ENCODE assay signal across 8 mouse cellular contexts in genomic region chr14:34823136-34823535, GRCm38 (mm10). TPM values are rescaled to one million over a fixed set of nuclear protein-coding genes. Genes with fewer than 3 reads are reported as not detected.
DNase-seq lines count a peak whose midpoint lies in the region; ATAC-seq lines count a peak whose summit lies in the region.
"Had no signal": no experiment of that assay in that cellular context is flagged by ENCODE, and none has a peak within 500 bp of the region (broad histone marks: within the 10 kb centered on the region; RNA-seq: fewer than 3 reads in every experiment).

No protein-coding gene starts in this region.

- no peak overlapping the region for H3K9ac ChIP-seq in kidney, embryonic 15.5 days
- no peak overlapping the region for H3K9ac ChIP-seq in limb, embryonic 11.5 days (ENCODE audit: low read length)

- peak overlapping the region; percentile 32 for H3K4me3 ChIP-seq in kidney, embryonic 15.5 days (replicated peaks)
- no peak overlapping the region for H3K4me3 ChIP-seq in limb, embryonic 11.5 days (ENCODE audit: low read depth, low read length)
- H3K4me3 ChIP-seq: myocyte had no signal

- H3K36me3 ChIP-seq in kidney, embryonic 15.5 days = no peaks in the 10 kb centered on the region
- H3K36me3 ChIP-seq in limb, embryonic 11.5 days (ENCODE audit: control insufficient read depth, insufficient read depth, low read length) = no peaks in the 10 kb centered on the region

- peak overlapping the region; percentile 56 for H3K4me2 ChIP-seq in kidney, embryonic 15.5 days
- H3K4me2 ChIP-seq in limb, embryonic 11.5 days (ENCODE audit: low read depth, severe bottlenecking) = peak overlapping the region; percentile 22; the same call in 1 of the 2 replicates

- no peaks in the 10 kb centered on the region for H3K9me3 ChIP-seq in kidney, embryonic 15.5 days (replicated peaks)
- H3K9me3 ChIP-seq in limb, embryonic 11.5 days (ENCODE audit: control insufficient read depth, low read length) = no peaks in the 10 kb centered on the region

- H3K27me3 ChIP-seq in kidney, embryonic 15.5 days = peaks cover 67% of the 10 kb centered on the region
- peaks cover 60% of the 10 kb centered on the region for H3K27me3 ChIP-seq in limb, embryonic 11.5 days (ENCODE audit: control insufficient read depth, insufficient read depth, low read length)

- 2% methylated on average over 17 of the region's 17 CpGs for WGBS in kidney, embryonic 15.5 days
- WGBS in limb, embryonic 11.5 days = 2% methylated on average over 17 of the region's 17 CpGs

- H3K27ac ChIP-seq in kidney, embryonic 15.5 days = no peak overlapping the region
- no peak overlapping the region for H3K27ac ChIP-seq in limb, embryonic 11.5 days (replicated peaks; ENCODE audit: low read depth, low read length)

- ATAC-seq in kidney, embryonic 15.5 days (replicated peaks; ENCODE audit: low FRiP score) = 0 out of 2 replicates have a peak, but pooled peaks have one; percentile 16
- ATAC-seq in limb, embryonic 11.5 days (ENCODE audit: insufficient number of reproducible peaks, low FRiP score, low TSS enrichment, low read depth) = no peak

- peak; percentile 29 for DNase-seq in adrenal gland, adult 2 months
- DNase-seq in cerebellum, adult 9-10 months = peak; percentile 27
- DNase-seq in forelimb bud, embryonic 11.5 days (ENCODE audit: low read depth, low spot score) = peak; percentile 53
- DNase-seq in limb, embryonic 11.5 days (ENCODE audit: low spot score) = peak; percentile 73
- peak; percentile 89 for DNase-seq in retina, postnatal 1 day
- no peak for DNase-seq in thymus, postnatal 4 days

- peaks cover 40% of the 10 kb centered on the region for H3K4me1 ChIP-seq in kidney, embryonic 15.5 days
- H3K4me1 ChIP-seq in limb, embryonic 11.5 days (ENCODE audit: control insufficient read depth, insufficient read depth, low read length) = no peaks in the 10 kb centered on the region

RNA-seq across cellular contexts. Expression of gene Grid1, which starts 3.2 kb away (rescaled TPM):
- under 1 TPM; 0.62 to 0.63 TPM for total RNA-seq in adrenal gland, adult 2 months (2021)
- polyA plus RNA-seq in adrenal gland, adult 2 months (2012; rRNA removed) = 0.12 and 0.18 TPM in 2 replicates
- polyA plus RNA-seq in kidney, embryonic 15.5 days (2015; fragmentation: Nextera tagmentation; extraction: Ambion mirVana) = 0.67 and 0.81 TPM in 2 replicates
- 0.17 TPM in 1 of 2 replicates, not detected in the other for polyA plus RNA-seq in limb, embryonic 11.5 days (2014; fragmentation: Nextera tagmentation; extraction: Ambion mirVana)
- polyA plus RNA-seq: myocyte had no signal
